Mouse (Mus musculus) lung, postnatal 4 days (tissue): ENCODE measurements around the gene Ccdc30.

ENCODE experiments used
- DNase-seq, 2 experiments: peaks; one replicate each; pipeline ENCODE4 v3.0.0; 2021

Ccdc30 gene

DNA sequence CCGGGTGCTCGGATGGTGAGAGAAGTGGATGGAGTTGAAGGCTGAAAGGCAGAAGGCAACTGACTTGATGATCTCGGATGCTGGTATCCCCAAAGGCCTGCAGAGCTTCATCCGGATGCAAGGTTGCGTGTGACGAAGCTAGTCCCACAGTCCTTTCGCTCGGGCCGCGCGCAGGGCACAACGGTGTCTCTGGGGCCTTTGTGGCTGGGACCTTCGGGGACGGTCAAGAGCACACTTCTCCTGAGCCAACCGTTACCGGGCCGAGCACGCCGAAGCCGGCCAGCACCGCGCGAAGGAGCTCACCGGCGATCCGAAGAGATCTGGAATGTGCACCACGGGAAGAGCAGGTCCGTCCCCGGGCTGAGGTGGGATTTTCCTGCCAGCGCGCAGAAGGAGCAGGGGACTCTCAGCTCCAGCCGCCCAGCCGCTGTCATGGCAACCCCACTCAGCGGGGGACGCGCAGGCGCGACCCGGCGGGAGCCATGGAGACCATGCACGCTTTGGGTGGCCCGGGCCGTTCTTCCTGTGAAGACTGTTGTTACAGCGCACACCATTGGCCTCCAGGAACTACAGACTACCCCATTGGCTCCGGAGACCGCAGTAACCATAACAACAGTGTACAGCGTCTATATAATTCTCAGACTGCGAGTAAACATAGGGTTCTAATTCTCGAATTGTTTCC is at the start of gene Ccdc30:
Ccdc30 (minus strand) TSS at position 450 of the 682 bp plus-strand sequence.
- peak; percentile 91 to 94 for DNase-seq

DNA sequence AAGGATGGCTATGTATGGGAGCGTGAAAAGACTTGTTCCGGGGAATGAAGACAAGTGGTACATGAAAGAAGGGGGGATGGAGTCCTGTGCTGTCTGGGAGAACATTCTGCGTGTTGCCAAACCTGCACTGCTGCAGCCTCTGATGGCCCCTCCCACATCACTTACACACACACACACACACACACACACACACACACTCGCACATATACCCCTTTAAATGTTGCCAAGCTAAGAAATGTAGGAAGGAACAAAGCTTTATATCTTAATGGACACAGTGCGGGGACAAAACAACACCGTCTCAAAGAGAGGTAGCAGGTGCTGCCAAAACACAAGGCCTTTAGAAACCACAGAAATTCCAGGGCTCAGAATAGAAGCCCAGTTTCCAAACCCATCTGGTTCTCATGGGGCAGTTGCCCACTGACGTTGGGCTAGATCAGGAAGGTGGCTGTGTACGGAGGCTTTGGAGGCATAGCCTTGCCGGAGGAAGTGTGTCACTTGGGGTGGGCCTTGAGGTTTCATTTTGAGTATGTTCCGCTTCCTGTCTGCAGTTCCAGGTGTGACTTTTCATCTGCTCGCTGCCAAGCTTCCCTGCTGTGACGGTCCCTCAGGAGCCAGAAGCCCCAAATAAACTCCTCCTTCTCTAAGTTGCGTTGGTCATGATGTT is 48.6 kb upstream of the Ccdc30 start:
- DNase-seq: no peak

- DNase-seq: peak; percentile 74 to 86
Measured at GRCm38 (mm10) chr4:119462858-119463755, 47.8 kb upstream of the Ccdc30 start.

DNA sequence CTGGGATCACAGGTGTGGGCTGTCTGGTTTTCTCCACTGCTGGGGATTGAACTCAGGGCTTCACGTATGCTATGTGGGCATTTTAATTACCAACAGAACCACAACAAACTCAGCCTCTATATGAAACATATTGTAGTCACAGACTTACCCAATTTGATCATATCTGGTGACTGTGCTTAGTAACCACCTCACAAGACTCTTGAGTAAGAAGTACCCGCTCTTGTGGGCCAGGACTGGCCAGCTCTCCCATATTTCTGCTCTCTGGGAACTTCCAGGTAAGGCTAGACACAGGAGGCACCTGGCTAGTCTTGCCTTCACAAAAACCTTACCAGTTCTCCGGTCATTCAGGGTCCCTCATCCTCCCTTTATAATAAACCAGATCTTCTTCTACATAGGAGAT is 47.1 kb upstream of the Ccdc30 start:
- DNase-seq: no peak

GRCm38 (mm10) chr4:119460728-119461141 is 45.4 kb upstream of the Ccdc30 start:
- DNase-seq: peak; percentile 59 to 89

DNA sequence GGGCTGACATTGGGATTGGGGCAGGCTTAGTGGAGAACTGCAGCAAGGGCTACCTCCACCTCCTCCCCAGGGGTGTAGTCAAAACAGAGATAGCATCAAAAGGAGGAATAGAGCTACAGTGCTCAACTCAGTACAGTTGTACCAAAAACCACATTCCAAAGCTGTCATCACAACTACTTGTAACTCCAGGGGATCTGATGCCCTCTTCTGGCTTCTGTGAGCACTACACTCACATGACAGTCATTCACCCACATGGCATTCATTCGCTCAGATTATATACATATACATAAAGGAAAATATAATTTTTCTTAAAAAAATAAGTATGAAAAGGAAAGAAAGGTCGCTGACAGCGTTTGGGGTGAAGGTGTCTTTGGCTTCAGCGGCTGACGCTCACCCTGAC is 45.0 kb upstream of the Ccdc30 start:
- DNase-seq: peak in 1 of 2 experiments; percentile 57

DNA sequence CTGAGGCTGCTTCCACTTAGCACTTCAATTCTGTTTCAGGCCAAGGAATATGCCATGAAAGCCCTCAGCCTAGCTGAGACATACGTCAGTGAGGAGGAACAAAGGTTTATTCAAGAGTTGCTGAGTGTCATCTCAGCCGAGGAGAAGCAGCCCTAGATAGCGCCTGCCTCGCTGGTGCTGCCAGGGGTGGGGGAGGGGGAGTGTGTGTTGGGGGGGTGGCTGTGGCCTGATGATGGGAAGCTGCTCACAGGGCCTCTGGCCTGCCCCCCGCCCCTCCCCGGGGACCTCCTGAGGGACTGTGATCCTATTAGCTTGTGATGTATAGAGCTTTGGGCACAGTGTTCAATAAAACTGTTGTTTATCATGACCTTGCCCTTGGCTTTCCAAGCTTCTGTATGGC is 38.2 kb upstream of the Ccdc30 start:
- peak in 1 of 2 experiments; percentile 39 for DNase-seq

DNA sequence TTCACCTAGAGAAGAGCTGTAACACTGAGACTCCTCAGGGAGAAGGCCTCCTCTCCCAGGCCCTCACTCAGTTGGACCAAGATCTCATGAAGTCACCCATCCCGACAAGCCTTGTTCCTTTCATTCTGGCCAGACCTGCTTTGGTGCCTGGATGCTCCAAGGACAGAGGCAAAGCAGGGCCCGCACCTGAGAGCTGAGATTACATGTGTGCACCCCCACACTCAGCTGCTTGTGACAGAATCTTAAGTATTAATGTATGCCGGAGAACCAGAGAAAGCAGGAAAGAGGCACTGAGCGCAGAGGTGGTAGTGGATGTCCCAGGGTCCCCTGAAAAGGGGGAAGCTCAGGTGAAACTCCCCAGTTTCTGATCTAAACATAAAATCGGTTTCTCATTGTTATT is 37.8 kb upstream of the Ccdc30 start:
- no peak for DNase-seq

GRCm38 (mm10) chr4:119450436-119450835 is 35.1 kb upstream of the Ccdc30 start:
- no peak for DNase-seq

DNA sequence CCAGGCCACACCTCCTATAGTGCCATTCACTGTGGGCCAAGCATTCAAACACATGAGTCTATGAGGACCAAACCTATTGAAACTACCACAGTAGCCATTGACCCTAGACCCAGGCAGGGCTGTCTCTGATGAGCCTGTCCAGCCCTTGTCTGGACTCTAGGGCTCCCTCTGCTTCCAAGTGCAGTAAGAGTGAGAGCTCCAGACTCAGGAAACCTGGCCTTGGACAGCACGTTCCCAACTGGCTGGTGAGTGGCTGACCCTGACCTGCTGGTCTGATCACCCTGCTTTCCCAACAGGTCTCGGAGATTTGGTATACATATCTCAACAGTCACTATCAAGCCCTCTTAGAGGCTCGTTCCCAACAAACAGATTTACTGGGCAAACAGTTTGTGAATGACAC is 32.5 kb upstream of the Ccdc30 start:
- DNase-seq: no peak

DNA sequence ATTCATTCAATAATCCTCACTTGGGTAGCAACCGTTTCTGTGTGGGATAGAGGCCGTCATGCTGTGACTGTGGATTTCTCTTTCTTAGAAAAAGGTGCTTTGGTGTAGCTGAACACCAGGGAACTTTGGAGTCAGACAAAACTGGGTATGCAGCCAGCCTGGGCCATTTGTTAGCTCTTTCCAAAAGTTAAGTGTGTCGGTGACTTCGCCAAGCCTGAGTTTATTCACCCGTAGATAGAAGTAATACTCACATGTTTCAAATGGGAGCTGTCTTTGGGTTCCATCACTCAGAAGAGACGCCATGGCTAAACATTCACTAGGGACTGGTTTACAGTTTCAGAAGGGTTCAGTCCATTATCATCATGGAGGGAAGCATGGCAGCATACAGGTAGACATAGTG is 31.9 kb upstream of the Ccdc30 start:
- no peak for DNase-seq

GRCm38 (mm10) chr4:119442539-119442938 is 27.2 kb upstream of the Ccdc30 start:
- no peak for DNase-seq

GRCm38 (mm10) chr4:119441836-119442235 is 26.5 kb upstream of the Ccdc30 start:
- no peak for DNase-seq

- no peak for DNase-seq
Measured at GRCm38 (mm10) chr4:119437936-119438335, 22.6 kb upstream of the Ccdc30 start.

GRCm38 (mm10) chr4:119430678-119431077 is 15.4 kb upstream of the Ccdc30 start:
- DNase-seq: peak in 1 of 2 experiments; percentile 62

DNA sequence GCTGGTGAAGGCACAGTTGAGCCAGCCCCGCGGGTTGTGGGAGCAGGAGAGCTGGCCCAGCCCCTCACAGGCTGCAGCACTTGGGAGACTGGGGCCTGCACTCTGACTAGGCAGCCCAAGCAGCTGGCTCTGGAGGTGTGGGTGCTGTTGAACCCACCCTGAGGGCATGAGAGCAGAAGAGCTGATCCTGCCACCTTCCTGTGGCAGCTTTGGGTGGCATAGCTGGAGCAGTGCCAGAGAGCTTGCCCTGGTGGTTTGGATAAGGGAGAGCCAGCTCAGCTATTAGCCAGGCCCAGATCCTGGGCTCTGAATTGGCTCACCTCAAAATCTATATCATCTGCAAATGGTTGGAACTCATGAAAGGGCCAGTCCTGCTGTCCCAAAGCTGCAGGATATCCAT is 12.4 kb upstream of the Ccdc30 start:
- no peak for DNase-seq

GRCm38 (mm10) chr4:119425601-119426000 is 10.3 kb upstream of the Ccdc30 start:
- no peak for DNase-seq

GRCm38 (mm10) chr4:119425077-119425476 is 9.8 kb upstream of the Ccdc30 start:
- DNase-seq: no peak

- DNase-seq: peak; percentile 91 to 93
Measured at GRCm38 (mm10) chr4:119422294-119422964, 7.1 kb upstream of the Ccdc30 start, which contains the start of the genes Ppcs and Zmynd12. Gene Ppcs (minus strand): TSS chr4:119422420. Gene Zmynd12 (plus strand): TSS chr4:119422814.

DNA sequence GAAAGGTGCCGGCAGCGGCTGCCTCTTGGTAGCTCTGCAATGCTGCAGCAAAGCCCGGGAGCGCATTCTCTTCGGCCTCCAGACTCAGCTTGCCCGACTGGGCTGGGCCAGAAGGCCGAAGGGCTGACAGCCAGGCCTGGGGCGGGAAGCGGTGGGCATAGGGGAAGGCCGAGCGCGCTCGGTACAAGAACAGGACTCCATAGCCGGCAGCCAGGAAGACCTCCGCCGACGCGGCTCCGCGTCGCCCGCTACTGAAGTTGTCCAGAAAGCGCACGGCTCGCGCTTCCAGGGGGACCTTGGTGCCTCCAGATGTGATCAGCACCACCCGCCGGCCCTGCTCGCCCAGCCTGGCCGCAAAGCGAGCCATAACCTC is 6.6 kb upstream of the Ccdc30 start:
- DNase-seq: no peak

- DNase-seq: no peak
Measured at GRCm38 (mm10) chr4:119421191-119421590, 5.9 kb upstream of the Ccdc30 start.

- DNase-seq: no peak
Measured at GRCm38 (mm10) chr4:119417894-119418293, 2.6 kb upstream of the Ccdc30 start.

DNA sequence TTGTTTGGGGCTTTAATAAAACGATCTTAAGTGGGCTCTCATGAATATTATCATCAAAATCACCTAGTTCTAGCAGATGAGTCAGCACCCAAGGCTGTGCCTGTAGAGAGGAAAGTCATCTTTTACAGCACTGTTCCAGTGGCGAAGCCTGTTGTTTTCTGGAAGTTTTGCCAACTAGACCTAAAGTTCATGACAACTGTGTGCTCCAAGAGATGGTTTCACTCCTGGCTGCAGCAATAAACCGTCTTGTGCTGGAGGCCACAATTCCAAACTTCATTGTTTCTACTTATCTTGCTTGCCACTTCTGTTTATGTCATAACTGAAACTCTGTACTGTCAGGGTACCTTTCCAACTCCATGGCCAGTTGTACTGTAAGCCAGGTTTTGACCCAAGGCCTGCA is 1.9 kb upstream of the Ccdc30 start:
- DNase-seq: no peak
